Mouse (Mus musculus): Measurements from ENCODE around the gene Cyb561d1. TPM values are rescaled to one million over a fixed set of nuclear protein-coding genes. Genes with fewer than 3 reads are reported as not detected.
"Not testable (repeated sequence)": the region's sequence is repeated elsewhere in the genome, so short reads cannot be mapped to it uniquely, and the experiment has no call there.

Gene Cyb561d1
- polyA plus RNA-seq (2015; fragmentation: Nextera tagmentation; extraction: Ambion mirVana), result 2.3 and 3.1 TPM in 2 replicates

- 3% methylated on average over 44 of the region's 44 CpGs for WGBS
- peak within 1 kb of the TSS; percentile 76 for H3K4me2 ChIP-seq
- ATAC-seq (ENCODE audit: extremely low read depth, insufficient number of reproducible peaks, low FRiP score, low TSS enrichment), result peak; percentile 90
- peak within 1 kb of the TSS; percentile 91 for H3K27ac ChIP-seq (replicated peaks)
- no peaks in the 10 kb centered on the region for H3K9me3 ChIP-seq
- H3K27me3 ChIP-seq (replicated peaks), result no peaks in the 10 kb centered on the region
- peaks cover 45% of the 10 kb centered on the region for H3K36me3 ChIP-seq
- H3K9ac ChIP-seq, result peak within 1 kb of the TSS; percentile 85
- H3K4me1 ChIP-seq, result peaks cover 45% of the 10 kb centered on the region
- peak within 1 kb of the TSS; percentile 77 for H3K4me3 ChIP-seq
Observed at GRCm38 (mm10) chr3:108200329-108201323, at the start of gene Cyb561d1. Gene Cyb561d1, minus strand, starts transcription at chr3:108201212.

- 77% methylated on average over 2 of the region's 2 CpGs for WGBS
- ATAC-seq (ENCODE audit: extremely low read depth, insufficient number of reproducible peaks, low FRiP score, low TSS enrichment), result no peak
- no peaks in the 10 kb centered on the region for H3K36me3 ChIP-seq
- no peak overlapping the region for H3K4me3 ChIP-seq
- no peak overlapping the region for H3K4me2 ChIP-seq
- no peaks in the 10 kb centered on the region for H3K4me1 ChIP-seq
- H3K9ac ChIP-seq, result no peak overlapping the region
- no peak overlapping the region for H3K27ac ChIP-seq (replicated peaks)
- 0 out of 2 replicates have a peak, but pooled peaks cover under 1% of the 10 kb centered on the region for H3K9me3 ChIP-seq
- no peaks in the 10 kb centered on the region for H3K27me3 ChIP-seq (replicated peaks)
Observed at GRCm38 (mm10) chr3:108246857-108247256, 45.8 kb upstream of the Cyb561d1 start.

GRCm38 (mm10) chr3:108241243-108241839 lies 40.3 kb upstream of the Cyb561d1 start:
- no peak overlapping the region for H3K4me2 ChIP-seq
- no peak overlapping the region for H3K9ac ChIP-seq
- no peaks in the 10 kb centered on the region for H3K4me1 ChIP-seq
- H3K9me3 ChIP-seq, result 0 out of 2 replicates have a peak, but pooled peaks cover 2% of the 10 kb centered on the region
- 0 out of 2 replicates have a peak, but pooled peaks cover 3% of the 10 kb centered on the region for H3K27me3 ChIP-seq (replicated peaks)
- no peak overlapping the region for H3K4me3 ChIP-seq
- H3K36me3 ChIP-seq, result no peaks in the 10 kb centered on the region
- no peak overlapping the region for H3K27ac ChIP-seq (replicated peaks)
- ATAC-seq (ENCODE audit: extremely low read depth, insufficient number of reproducible peaks, low FRiP score, low TSS enrichment), result no peak
- 81% methylated on average over 3 of the region's 3 CpGs for WGBS

- not testable (repeated sequence) for H3K27me3 ChIP-seq (replicated peaks); H3K9ac ChIP-seq; H3K4me3 ChIP-seq; H3K4me2 ChIP-seq; H3K27ac ChIP-seq (replicated peaks); H3K9me3 ChIP-seq; ATAC-seq (ENCODE audit: extremely low read depth, insufficient number of reproducible peaks, low FRiP score, low TSS enrichment); H3K36me3 ChIP-seq; H3K4me1 ChIP-seq
- WGBS, result 83% methylated on average over 4 of the region's 4 CpGs
Observed at GRCm38 (mm10) chr3:108237474-108238102, 36.6 kb upstream of the Cyb561d1 start.

GRCm38 (mm10) chr3:108231646-108232045 lies 30.6 kb upstream of the Cyb561d1 start:
- WGBS, result 68% methylated on average over 4 of the region's 4 CpGs
- Histone ChIP-seq H3K36me3 (no peaks in the 10 kb centered on the region), H3K9me3 (no peaks in the 10 kb centered on the region), H3K9ac (no peak overlapping the region), H3K4me3 (no peak overlapping the region), H3K27ac (replicated peaks) (no peak overlapping the region), H3K4me2 (no peak overlapping the region), H3K4me1 (peaks cover 17% of the 10 kb centered on the region), H3K27me3 (replicated peaks) (peaks cover 36% of the 10 kb centered on the region)
- ATAC-seq (ENCODE audit: extremely low read depth, insufficient number of reproducible peaks, low FRiP score, low TSS enrichment), result no peak

- Histone ChIP-seq H3K27me3 (replicated peaks) (peaks cover 77% of the 10 kb centered on the region), H3K4me2 (peak overlapping the region; percentile 86), H3K9ac (no peak overlapping the region), H3K4me3 (peak overlapping the region; percentile 57), H3K36me3 (no peaks in the 10 kb centered on the region), H3K9me3 (no peaks in the 10 kb centered on the region), H3K27ac (replicated peaks) (no peak overlapping the region), H3K4me1 (peaks cover 25% of the 10 kb centered on the region)
- WGBS, result 69% methylated on average over 2 of the region's 2 CpGs
- ATAC-seq (ENCODE audit: extremely low read depth, insufficient number of reproducible peaks, low FRiP score, low TSS enrichment), result no peak
Observed at GRCm38 (mm10) chr3:108227521-108227920, 26.5 kb upstream of the Cyb561d1 start.

- no peak for ATAC-seq (ENCODE audit: extremely low read depth, insufficient number of reproducible peaks, low FRiP score, low TSS enrichment)
- H3K27ac ChIP-seq (replicated peaks), result 0 out of 2 replicates have a peak within 1 kb of the TSS, but pooled peaks have one; percentile 2
- no peaks in the 10 kb centered on the region for H3K9me3 ChIP-seq
- no peaks in the 10 kb centered on the region for H3K36me3 ChIP-seq
- peak within 1 kb of the TSS; percentile 80 for H3K9ac ChIP-seq
- H3K4me1 ChIP-seq, result peaks cover 18% of the 10 kb centered on the region
- 4% methylated on average over 44 of the region's 44 CpGs for WGBS
- peak within 1 kb of the TSS; percentile 86 for H3K4me2 ChIP-seq
- H3K27me3 ChIP-seq (replicated peaks), result peaks cover 84% of the 10 kb centered on the region
- H3K4me3 ChIP-seq, result peak within 1 kb of the TSS; percentile 57
Observed at GRCm38 (mm10) chr3:108226558-108227350, 25.7 kb upstream of the Cyb561d1 start, which contains the start of gene Sypl2. Gene Sypl2, minus strand, starts transcription at chr3:108226648.

- peak overlapping the region; percentile 86 for H3K4me2 ChIP-seq
- H3K27me3 ChIP-seq (replicated peaks), result peaks cover 93% of the 10 kb centered on the region
- peak overlapping the region; percentile 57 for H3K4me3 ChIP-seq
- WGBS, result 3% methylated on average over 55 of the region's 67 CpGs
- no peak for ATAC-seq (ENCODE audit: extremely low read depth, insufficient number of reproducible peaks, low FRiP score, low TSS enrichment)
- H3K4me1 ChIP-seq, result peaks cover 18% of the 10 kb centered on the region
- H3K9me3 ChIP-seq, result no peaks in the 10 kb centered on the region
- H3K9ac ChIP-seq, result peak overlapping the region; percentile 80
- 0 out of 2 replicates have a peak overlapping the region, but pooled peaks have one; percentile 2 for H3K27ac ChIP-seq (replicated peaks)
- H3K36me3 ChIP-seq, result no peaks in the 10 kb centered on the region
Observed at GRCm38 (mm10) chr3:108225711-108226557, 24.9 kb upstream of the Cyb561d1 start.

GRCm38 (mm10) chr3:108220661-108221060 lies 19.6 kb upstream of the Cyb561d1 start:
- Histone ChIP-seq H3K9me3 (no peaks in the 10 kb centered on the region), H3K27ac (replicated peaks) (no peak overlapping the region), H3K27me3 (replicated peaks) (peaks cover 92% of the 10 kb centered on the region), H3K4me1 (peaks cover 1% of the 10 kb centered on the region; the same call in 1 of the 2 replicates), H3K9ac (no peak overlapping the region), H3K4me3 (no peak overlapping the region), H3K36me3 (no peaks in the 10 kb centered on the region), H3K4me2 (no peak overlapping the region)
- 61% methylated on average over 3 of the region's 3 CpGs for WGBS
- no peak for ATAC-seq (ENCODE audit: extremely low read depth, insufficient number of reproducible peaks, low FRiP score, low TSS enrichment)

GRCm38 (mm10) chr3:108214734-108215133 lies 13.7 kb upstream of the Cyb561d1 start:
- WGBS, result 5% methylated on average over 5 of the region's 5 CpGs

More at GRCm38 (mm10) chr3:108214734-108215133, 13.7 kb upstream of the Cyb561d1 start:
- Histone ChIP-seq H3K9ac (no peak overlapping the region), H3K4me3 (no peak overlapping the region), H3K27me3 (replicated peaks) (peaks cover 62% of the 10 kb centered on the region), H3K4me1 (peaks cover 7% of the 10 kb centered on the region), H3K9me3 (no peaks in the 10 kb centered on the region), H3K4me2 (no peak overlapping the region), H3K36me3 (no peaks in the 10 kb centered on the region), H3K27ac (replicated peaks) (no peak overlapping the region)
- no peak for ATAC-seq (ENCODE audit: extremely low read depth, insufficient number of reproducible peaks, low FRiP score, low TSS enrichment)
